In genomic region chr3:138405341-138405740, GRCm38 (mm10) we compare ENCODE assay signal across 9 mouse cellular contexts. TPM values are rescaled to one million over a fixed set of nuclear protein-coding genes. Genes with fewer than 3 reads are reported as not detected.
DNase-seq lines count a peak whose midpoint lies in the region; ATAC-seq and TF ChIP-seq lines count a peak whose summit lies in the region.
"Had no signal": no experiment of that assay in that cellular context is flagged by ENCODE, and none has a peak within 500 bp of the region (broad histone marks: within the 10 kb centered on the region; RNA-seq: fewer than 3 reads in every experiment).

No protein-coding gene starts in this region.

- H3K36me3 ChIP-seq in liver, adult 2 months (ENCODE audit: control insufficient read depth, insufficient read depth, low read length), result no peaks in the 10 kb centered on the region
- no peaks in the 10 kb centered on the region for H3K36me3 ChIP-seq in liver, embryonic 12.5 days
- no peaks in the 10 kb centered on the region for H3K36me3 ChIP-seq in liver, embryonic 14.5 days (replicated peaks; ENCODE audit: control insufficient read depth, insufficient read depth, low read depth)
- H3K36me3 ChIP-seq in stomach, postnatal 0 days (ENCODE audit: control insufficient read depth, insufficient read depth, low read length), result no peaks in the 10 kb centered on the region
- H3K36me3 ChIP-seq: limb, embryonic 13.5 days had no signal

- no peak overlapping the region for H3K9ac ChIP-seq in liver, adult 2 months (ENCODE audit: low read depth, low read length)
- no peak overlapping the region for H3K9ac ChIP-seq in liver, embryonic 12.5 days
- no peak overlapping the region for H3K9ac ChIP-seq in liver, embryonic 14.5 days (replicated peaks)
- H3K9ac ChIP-seq in stomach, postnatal 0 days (ENCODE audit: low read length), result no peak overlapping the region
- H3K9ac ChIP-seq: limb, embryonic 13.5 days had no signal

- ATAC-seq in liver, embryonic 12.5 days, result no peak
- 0 out of 2 replicates have a peak, but pooled peaks have one; percentile 54 for ATAC-seq in common myeloid progenitor, adult 5-6 weeks (replicated peaks; ENCODE audit: low read depth, poor library complexity, severe bottlenecking)
- peak; percentile 43 for ATAC-seq in inflammation-experienced regulatory T-cells, adult 6 months
- no peak for ATAC-seq in liver, embryonic 14.5 days (ENCODE audit: insufficient read depth)
- ATAC-seq in stomach, postnatal 0 days (ENCODE audit: low FRiP score, low TSS enrichment), result no peak

- H3K79me2 ChIP-seq in liver, adult 2 months (ENCODE audit: control insufficient read depth, insufficient read depth, low read length), result no peaks in the 10 kb centered on the region

- H3K27ac ChIP-seq in liver, adult 2 months (replicated peaks; ENCODE audit: insufficient read depth, low read depth, low read length), result no peak overlapping the region
- no peak overlapping the region for H3K27ac ChIP-seq in liver, embryonic 12.5 days
- no peak overlapping the region for H3K27ac ChIP-seq in liver, embryonic 14.5 days
- no peak overlapping the region for H3K27ac ChIP-seq in stomach, postnatal 0 days (replicated peaks)
- H3K27ac ChIP-seq: limb, embryonic 13.5 days had no signal

- no peak overlapping the region for H3K4me3 ChIP-seq in liver, adult 2 months (ENCODE audit: insufficient read depth, low read depth, low read length)
- H3K4me3 ChIP-seq in liver, embryonic 12.5 days, result no peak overlapping the region
- H3K4me3 ChIP-seq in liver, embryonic 14.5 days (ENCODE audit: insufficient read depth in 1 of 2, low read depth in 2 of 2, low read length in 2 of 2), result no peak overlapping the region
- H3K4me3 ChIP-seq in stomach, postnatal 0 days (ENCODE audit: low read depth, low read length), result no peak overlapping the region
- H3K4me3 ChIP-seq: limb, embryonic 13.5 days had no signal

- WGBS in liver, adult 2 months, result 32% methylated on average over 3 of the region's 3 CpGs
- WGBS in liver, embryonic 12.5 days (ENCODE audit: insufficient replicate concordance), result 23% methylated on average over 3 of the region's 3 CpGs
- WGBS in liver, embryonic 14.5 days (ENCODE audit: insufficient replicate concordance), result 29% methylated on average over 3 of the region's 3 CpGs
- 28% methylated on average over 3 of the region's 3 CpGs for WGBS in stomach, postnatal 0 days

- TF ChIP-seq POLR2A in liver, adult 2 months (IDR thresholded peaks at IDR 0.05; ENCODE audit: extremely low read depth, insufficient read depth, low read length), result no peak

- no peaks in the 10 kb centered on the region for H3K27me3 ChIP-seq in liver, adult 2 months (ENCODE audit: control insufficient read depth, insufficient read depth, low read length)
- no peaks in the 10 kb centered on the region for H3K27me3 ChIP-seq in liver, embryonic 12.5 days (replicated peaks)
- no peaks in the 10 kb centered on the region for H3K27me3 ChIP-seq in liver, embryonic 14.5 days (ENCODE audit: control insufficient read depth, insufficient read depth, low read length)
- H3K27me3 ChIP-seq in stomach, postnatal 0 days (ENCODE audit: control insufficient read depth, insufficient read depth, low read length), result no peaks in the 10 kb centered on the region
- H3K27me3 ChIP-seq: limb, embryonic 13.5 days had no signal

- TF ChIP-seq CTCF in liver, adult 2 months (IDR thresholded peaks at IDR 0.05; ENCODE audit: low read depth, low read length), result peak; percentile 25; the same call in 1 of the 2 replicates
- TF ChIP-seq CTCF in liver, embryonic 14.5 days (IDR thresholded peaks at IDR 0.05; ENCODE audit: low read depth), result peak; percentile 29
- TF ChIP-seq CTCF in stomach, postnatal 0 days (IDR thresholded peaks at IDR 0.05; ENCODE audit: low read depth), result peak; percentile 78

- H3K4me1 ChIP-seq in liver, adult 2 months (ENCODE audit: control insufficient read depth, insufficient read depth, low read length), result peaks cover 16% of the 10 kb centered on the region
- no peaks in the 10 kb centered on the region for H3K4me1 ChIP-seq in liver, embryonic 12.5 days
- no peaks in the 10 kb centered on the region for H3K4me1 ChIP-seq in liver, embryonic 14.5 days (replicated peaks; ENCODE audit: control insufficient read depth in 2 of 2, insufficient read depth in 2 of 2, low read length in 1 of 2)
- H3K4me1 ChIP-seq in stomach, postnatal 0 days (replicated peaks; ENCODE audit: control insufficient read depth, insufficient read depth), result no peaks in the 10 kb centered on the region
- H3K4me1 ChIP-seq: limb, embryonic 13.5 days had no signal

- H3K9me3 ChIP-seq in liver, embryonic 12.5 days (replicated peaks), result no peaks in the 10 kb centered on the region
- H3K9me3 ChIP-seq in liver, embryonic 14.5 days (ENCODE audit: control insufficient read depth, low read length), result no peaks in the 10 kb centered on the region
- no peaks in the 10 kb centered on the region for H3K9me3 ChIP-seq in stomach, postnatal 0 days (ENCODE audit: control insufficient read depth, low read length)
- H3K9me3 ChIP-seq: limb, embryonic 13.5 days had no signal

- peak; percentile 62 for DNase-seq in liver, adult 2 months (ENCODE audit: extremely low read depth, low read depth, low spot score)
- DNase-seq in R1 (ENCODE audit: low read depth, low spot score), result peak; percentile 26
- no peak for DNase-seq in liver, embryonic 14.5 days (ENCODE audit: low read depth in 3 of 3, low spot score in 3 of 3)
- DNase-seq in stomach, postnatal 0 days (ENCODE audit: low spot score), result peak; percentile 49
- no peak for DNase-seq in natural killer cell, adult 2 months (ENCODE audit: low spot score in 2 of 2)

- TF ChIP-seq EP300 in liver, embryonic 14.5 days (IDR thresholded peaks at IDR 0.05; ENCODE audit: low read depth), result no peak
- TF ChIP-seq EP300 in stomach, postnatal 0 days (optimal IDR thresholded peaks at IDR 0.05), result no peak

- H3K4me2 ChIP-seq in liver, embryonic 12.5 days, result no peak overlapping the region
- H3K4me2 ChIP-seq in liver, embryonic 14.5 days (ENCODE audit: low read depth), result no peak overlapping the region
- H3K4me2 ChIP-seq in stomach, postnatal 0 days (replicated peaks; ENCODE audit: low read depth), result no peak overlapping the region
- H3K4me2 ChIP-seq: limb, embryonic 13.5 days had no signal

RNA-seq across cellular contexts. Expression of gene Adh4, which starts 9.9 kb away (rescaled TPM):
- total RNA-seq in liver, adult 2 months (2014; rRNA removed), result 198 and 305 TPM in 2 replicates
- polyA plus RNA-seq in liver, adult 2 months (2012; rRNA removed), result 74.6 and 79.5 TPM in 2 replicates
- 0.20 TPM in 1 of 2 replicates, not detected in the other for polyA plus RNA-seq in liver, embryonic 12.5 days (2016; fragmentation: Nextera tagmentation; extraction: Ambion mirVana)
- total RNA-seq in common myeloid progenitor, adult 5-6 weeks (2017), result not detected in 2 replicates
- under 1 TPM in 1 of 3 experiments, not detected in 2; 0.34 TPM for polyA plus RNA-seq in inflammation-experienced regulatory T-cells, adult 6 months (2017; shearing (Covaris generic))
- polyA plus RNA-seq in liver, embryonic 14.5 days (2012; rRNA removed), result 0.04 TPM in 1 of 2 replicates, not detected in the other
- polyA plus RNA-seq in liver, embryonic 14.5 days (2014; fragmentation: Nextera tagmentation; extraction: Ambion mirVana), result 0.13 TPM in 1 of 2 replicates, not detected in the other
- not detected in 2 replicates for polyA plus RNA-seq in stomach, postnatal 0 days (2015; fragmentation: Nextera tagmentation; extraction: Ambion mirVana)
- polyA plus RNA-seq: limb, embryonic 13.5 days had no signal

RNA-seq across cellular contexts. Expression of gene Adh5, which starts 37.6 kb away (rescaled TPM):
- total RNA-seq in liver, adult 2 months (2014; rRNA removed), result 435 and 567 TPM in 2 replicates
- 144 and 156 TPM in 2 replicates for polyA plus RNA-seq in liver, adult 2 months (2012; rRNA removed)
- polyA plus RNA-seq in liver, embryonic 12.5 days (2016; fragmentation: Nextera tagmentation; extraction: Ambion mirVana), result 96.7 and 98.9 TPM in 2 replicates
- 139 and 141 TPM in 2 replicates for total RNA-seq in common myeloid progenitor, adult 5-6 weeks (2017)
- polyA plus RNA-seq in inflammation-experienced regulatory T-cells, adult 6 months (2017; shearing (Covaris generic)), result 100 to 1,000 TPM; 113 to 118 (median 116) TPM
- 27.6 and 38.9 TPM in 2 replicates for polyA plus RNA-seq in liver, embryonic 14.5 days (2012; rRNA removed)
- polyA plus RNA-seq in liver, embryonic 14.5 days (2014; fragmentation: Nextera tagmentation; extraction: Ambion mirVana), result 87.4 and 92.6 TPM in 2 replicates
- 99.8 and 104 TPM in 2 replicates for polyA plus RNA-seq in stomach, postnatal 0 days (2015; fragmentation: Nextera tagmentation; extraction: Ambion mirVana)

Comparison
In these comparisons a context has a peak if more than half of its experiments do, and no peak if none do; other contexts are left out.
1. DNase-seq: peak in liver, adult 2 months (single experiment), R1 (single experiment) and stomach, postnatal 0 days (single experiment); none in liver, embryonic 14.5 days (0 of 3) and natural killer cell, adult 2 months (0 of 2).
2. RNA of gene Adh4, which starts 9.9 kb away (polyA plus RNA-seq): 74.6 to 79.5 TPM in liver, adult 2 months; 0.34 TPM in inflammation-experienced regulatory T-cells, adult 6 months, 0.04 to 0.13 TPM in liver, embryonic 14.5 days, 0.20 TPM in liver, embryonic 12.5 days and not detected in stomach, postnatal 0 days; every median in the first group is over 10 times any median in the second.
3. CTCF ChIP-seq: peak in every context shown above with its lines; median percentile 78 in stomach, postnatal 0 days; 29 in liver, embryonic 14.5 days; 25 in liver, adult 2 months.
4. ATAC-seq: peak in common myeloid progenitor, adult 5-6 weeks (single experiment) and inflammation-experienced regulatory T-cells, adult 6 months (single experiment); none in liver, embryonic 12.5 days (single experiment), liver, embryonic 14.5 days (single experiment) and stomach, postnatal 0 days (single experiment).